Mouse (Mus musculus) kidney, postnatal 0 days (tissue): ENCODE results near the gene Olfr419. TPM values are rescaled to one million over a fixed set of nuclear protein-coding genes. Genes with fewer than 3 reads are reported as not detected.

ENCODE experiments used
- ATAC-seq: fragments of 200-750 bp; cut with Nextera tagmentation; replicated peaks from 2 replicates; pipeline ENCODE4 v1.8.0; 2017; ENCODE audit warnings: low read depth, moderate number of reproducible peaks, moderate TSS enrichment, moderate library complexity; ENCODE audit not compliant: low FRiP score
- DNase-seq: peaks from one replicate; pipeline ENCODE4 v3.0.0-alpha.2; 2016; ENCODE audit warnings: low spot score
- H3K27ac ChIP-seq: fragments of 300-500 bp; sonication (generic); 2 replicates; pipeline ENCODE4 v1.5.1; 2014; ENCODE audit warnings: mild to moderate bottlenecking
- H3K27me3 ChIP-seq: fragments of 300-500 bp; sonication (generic); 2 replicates; pipeline ENCODE4 v1.6.1; 2014; ENCODE audit warnings: low read length, mixed read lengths; ENCODE audit not compliant: insufficient read depth
- H3K36me3 ChIP-seq: fragments of 300-500 bp; sonication (generic); 2 replicates; pipeline ENCODE4 v1.6.1; 2014; ENCODE audit warnings: low read length, mixed read lengths; ENCODE audit not compliant: insufficient read depth
- H3K4me1 ChIP-seq: fragments of 300-500 bp; sonication (generic); replicated peaks from 2 replicates; pipeline ENCODE4 v1.6.1; 2014; ENCODE audit warnings: antibody characterized with exemption, low read length, mixed read lengths; ENCODE audit not compliant: insufficient read depth
- H3K4me2 ChIP-seq: fragments of 300-500 bp; sonication (generic); 2 replicates; pipeline ENCODE4 v1.6.1; 2014; ENCODE audit warnings: mild to moderate bottlenecking, low read length, moderate library complexity, mixed read lengths
- H3K4me3 ChIP-seq: fragments of 300-500 bp; sonication (generic); replicated peaks from 2 replicates; pipeline ENCODE4 v1.5.1; 2014; ENCODE audit warnings: low read depth, low read length
- H3K9ac ChIP-seq: fragments of 300-500 bp; sonication (generic); 2 replicates; pipeline ENCODE4 v1.6.1; 2014; ENCODE audit warnings: low read depth, low read length
- H3K9me3 ChIP-seq: fragments of 300-500 bp; sonication (generic); replicated peaks from 2 replicates; pipeline ENCODE4 v1.6.1; 2016; ENCODE audit warnings: low read length, inconsistent platforms, mixed read lengths
- CTCF ChIP-seq: IDR thresholded peaks from 2 replicates; pipeline ENCODE4 v1.5.1; 2016; ENCODE audit warnings: antibody characterized with exemption, low read depth, mild to moderate bottlenecking, moderate library complexity
- WGBS: fragments of 180-500 bp; shearing (Covaris S2); extraction: QIAGEN DNeasy Blood & Tissue Kit; methylation state at CpG from one replicate; pipeline ENCODE4 v1.1.7; 2014; 5-methylcytosine and 5-hydroxymethylcytosine counted together
- polyA plus RNA-seq: library from polyadenylated mRNA; unstranded; fragments of >200 nt; fragmentation: Nextera tagmentation; extraction: Ambion mirVana; gene quantifications from 2 replicates; pipeline ENCODE4 v1.2.1, GENCODE M21; 2015

Gene Olfr419
- not detected in 2 replicates for polyA plus RNA-seq

DNA sequence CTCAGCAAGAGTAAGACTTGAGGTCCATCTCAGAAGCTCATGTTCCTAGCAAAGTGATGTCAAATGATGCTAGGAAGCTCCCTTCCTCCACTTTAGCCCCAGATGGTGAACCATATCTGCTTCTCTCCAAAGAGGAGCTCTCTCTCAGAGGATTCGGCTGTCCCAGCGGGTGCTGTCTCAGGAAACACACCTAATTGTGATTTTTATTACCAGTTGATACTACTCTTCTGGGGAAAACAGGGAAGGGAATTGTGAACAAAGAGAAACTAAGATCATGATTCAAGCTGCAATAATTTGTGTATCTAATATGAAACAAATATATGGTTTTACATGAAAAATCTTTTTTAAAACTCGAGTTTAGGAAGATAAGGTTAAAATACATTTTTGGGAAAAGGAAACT, at the start of gene Olfr419:
Gene Olfr419 (minus strand): TSS at position 101 of the 400 bp plus-strand sequence.
- no peak for TF ChIP-seq CTCF
- Histone ChIP-seq H3K9ac (no peak within 1 kb of the TSS), H3K27ac (no peak within 1 kb of the TSS), H3K9me3 (no peaks in the 10 kb centered on the region), H3K4me1 (no peaks in the 10 kb centered on the region), H3K4me2 (no peak within 1 kb of the TSS), H3K36me3 (no peaks in the 10 kb centered on the region), H3K4me3 (no peak within 1 kb of the TSS), H3K27me3 (no peaks in the 10 kb centered on the region)
- DNase-seq (no peak), ATAC-seq (no peak)
- 77% methylated on average over 3 of the region's 3 CpGs for WGBS

DNA sequence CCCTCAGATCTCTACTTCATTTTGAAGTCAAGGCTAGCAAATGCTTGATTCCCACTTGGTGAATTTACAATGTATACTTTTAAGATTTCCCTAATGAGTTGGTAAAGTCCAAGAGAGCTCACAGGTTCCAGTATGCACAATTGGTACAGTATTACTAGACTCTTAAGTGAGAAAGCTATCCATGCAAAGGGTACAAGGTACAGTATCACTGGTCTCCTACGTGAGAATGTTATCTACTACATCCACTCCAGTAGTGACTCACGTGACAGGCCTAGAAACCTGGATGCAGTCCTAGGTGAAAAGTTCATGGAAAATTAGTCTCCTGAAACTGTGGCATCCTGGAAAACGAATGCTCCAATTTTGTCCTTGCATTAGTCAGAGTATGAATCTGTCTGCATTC, 18.8 kb upstream of the Olfr419 start:
- WGBS: 77% methylated on average over 3 of the region's 3 CpGs
- ATAC-seq (no peak), DNase-seq (no peak)
- H3K4me2 ChIP-seq: no peak overlapping the region
- H3K4me1 ChIP-seq: no peaks in the 10 kb centered on the region
- no peak overlapping the region for H3K9ac ChIP-seq
- no peaks in the 10 kb centered on the region for H3K27me3 ChIP-seq
- no peaks in the 10 kb centered on the region for H3K36me3 ChIP-seq
- H3K4me3 ChIP-seq: no peak overlapping the region
- H3K9me3 ChIP-seq: no peaks in the 10 kb centered on the region
- TF ChIP-seq CTCF: no peak
- no peak overlapping the region for H3K27ac ChIP-seq

DNA sequence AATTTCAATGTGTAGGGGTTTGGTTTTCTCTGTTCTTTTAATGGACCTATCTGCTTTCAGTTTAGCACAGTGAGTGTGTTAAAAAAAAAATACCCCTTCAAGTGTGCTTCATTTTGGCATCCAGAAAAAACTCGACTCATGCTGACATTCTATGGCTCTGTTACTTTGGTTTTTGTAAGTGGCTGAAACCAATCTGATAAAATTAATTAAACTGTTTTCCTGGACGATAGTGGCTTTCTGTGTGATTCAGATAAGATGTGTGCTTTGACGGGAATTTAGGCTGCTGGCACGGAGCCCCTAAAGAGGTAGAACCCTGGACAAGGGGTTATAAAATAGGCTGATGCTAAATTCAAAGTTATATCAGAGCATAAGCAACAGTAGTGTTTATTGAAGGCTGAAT, 17.3 kb upstream of the Olfr419 start:
- Histone ChIP-seq H3K9me3 (no peaks in the 10 kb centered on the region), H3K27me3 (no peaks in the 10 kb centered on the region), H3K27ac (no peak overlapping the region), H3K4me3 (no peak overlapping the region), H3K4me2 (no peak overlapping the region), H3K36me3 (no peaks in the 10 kb centered on the region), H3K9ac (no peak overlapping the region), H3K4me1 (no peaks in the 10 kb centered on the region)
- no peak for DNase-seq
- TF ChIP-seq CTCF: no peak
- no peak for ATAC-seq
- 54% methylated on average over 4 of the region's 4 CpGs for WGBS

DNA sequence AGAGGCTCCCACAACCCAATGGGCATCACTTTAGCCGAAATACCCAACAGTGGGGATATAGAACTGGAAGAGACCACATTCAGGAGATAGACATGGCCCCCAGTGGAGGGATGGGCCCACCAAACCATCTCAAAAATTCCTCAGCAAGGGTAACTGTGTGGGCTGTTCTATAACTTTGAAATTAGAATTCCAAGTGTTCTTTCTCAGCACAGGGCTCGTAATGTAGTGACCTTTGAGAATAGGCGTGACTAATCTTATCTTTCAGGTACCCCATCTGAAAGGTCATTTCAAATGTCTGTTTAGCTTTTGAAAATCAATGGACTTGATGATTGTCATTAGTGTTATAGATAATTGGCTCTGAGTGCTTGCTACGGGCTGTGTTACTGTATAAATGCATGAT, 16.0 kb upstream of the Olfr419 start:
- 80% methylated on average over 4 of the region's 4 CpGs for WGBS

DNA sequence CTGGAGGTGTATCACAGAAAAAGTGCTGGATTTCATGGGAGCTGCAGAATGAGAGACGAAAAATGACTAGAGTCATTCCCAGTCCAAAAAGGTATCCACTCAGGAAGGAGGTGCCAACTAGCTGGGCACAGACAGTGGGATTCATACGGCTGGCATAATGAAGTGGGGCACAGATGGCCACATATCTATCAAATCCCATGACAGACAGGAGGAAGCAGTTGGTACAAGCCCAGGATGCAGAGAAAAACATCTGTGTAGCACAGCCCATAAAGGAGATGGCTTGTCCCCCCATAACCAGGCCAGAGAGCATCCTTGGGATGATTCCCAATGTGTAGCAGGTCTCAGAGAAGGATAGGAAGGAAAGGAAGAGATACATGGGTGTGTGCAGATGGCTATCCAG, 1.5 kb downstream of the Olfr419 start:
- H3K9me3 ChIP-seq: no peaks in the 10 kb centered on the region
- no peaks in the 10 kb centered on the region for H3K27me3 ChIP-seq
- no peak overlapping the region for H3K4me3 ChIP-seq
- ATAC-seq (no peak), DNase-seq (no peak)
- TF ChIP-seq CTCF: no peak
- no peaks in the 10 kb centered on the region for H3K36me3 ChIP-seq
- H3K4me1 ChIP-seq: no peaks in the 10 kb centered on the region
- 82% methylated on average over 2 of the region's 2 CpGs for WGBS
- no peak overlapping the region for H3K9ac ChIP-seq
- no peak overlapping the region for H3K27ac ChIP-seq
- H3K4me2 ChIP-seq: no peak overlapping the region

More for the DNA sequence above, 16.0 kb upstream of the Olfr419 start:
- no peak overlapping the region for H3K9ac ChIP-seq
- no peak overlapping the region for H3K27ac ChIP-seq
- H3K4me2 ChIP-seq: no peak overlapping the region
- TF ChIP-seq CTCF: no peak
- H3K9me3 ChIP-seq: no peaks in the 10 kb centered on the region
- H3K4me3 ChIP-seq: no peak overlapping the region
- no peaks in the 10 kb centered on the region for H3K27me3 ChIP-seq
- DNase-seq (no peak), ATAC-seq (no peak)
- H3K36me3 ChIP-seq: no peaks in the 10 kb centered on the region
- no peaks in the 10 kb centered on the region for H3K4me1 ChIP-seq

DNA sequence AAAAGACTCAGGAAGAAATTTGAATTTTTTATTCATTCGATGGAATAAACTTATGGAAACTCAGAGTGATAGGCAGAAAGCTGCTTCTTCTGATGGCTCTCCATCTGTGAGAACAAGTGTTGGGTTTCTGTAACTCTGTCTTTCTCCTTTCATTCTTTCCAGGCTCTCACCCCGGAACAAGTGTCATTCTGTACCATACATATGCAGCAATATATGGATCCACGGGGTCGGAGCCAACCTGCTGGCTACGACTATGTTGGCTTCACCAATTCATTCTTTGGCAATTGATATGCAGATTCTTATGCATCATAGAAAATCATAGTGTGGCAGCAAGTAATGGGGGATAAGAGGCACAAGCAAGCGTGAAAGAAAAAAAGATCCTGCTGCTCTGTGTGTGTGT, 4.7 kb downstream of the Olfr419 start:
- TF ChIP-seq CTCF: no peak
- no peak overlapping the region for H3K4me3 ChIP-seq
- no peaks in the 10 kb centered on the region for H3K9me3 ChIP-seq
- H3K27me3 ChIP-seq: no peaks in the 10 kb centered on the region
- 89% methylated on average over 6 of the region's 6 CpGs for WGBS
- no peaks in the 10 kb centered on the region for H3K4me1 ChIP-seq
- ATAC-seq: no peak
- H3K9ac ChIP-seq: no peak overlapping the region
- H3K36me3 ChIP-seq: no peaks in the 10 kb centered on the region
- H3K4me2 ChIP-seq: no peak overlapping the region
- no peak for DNase-seq
- H3K27ac ChIP-seq: no peak overlapping the region

DNA sequence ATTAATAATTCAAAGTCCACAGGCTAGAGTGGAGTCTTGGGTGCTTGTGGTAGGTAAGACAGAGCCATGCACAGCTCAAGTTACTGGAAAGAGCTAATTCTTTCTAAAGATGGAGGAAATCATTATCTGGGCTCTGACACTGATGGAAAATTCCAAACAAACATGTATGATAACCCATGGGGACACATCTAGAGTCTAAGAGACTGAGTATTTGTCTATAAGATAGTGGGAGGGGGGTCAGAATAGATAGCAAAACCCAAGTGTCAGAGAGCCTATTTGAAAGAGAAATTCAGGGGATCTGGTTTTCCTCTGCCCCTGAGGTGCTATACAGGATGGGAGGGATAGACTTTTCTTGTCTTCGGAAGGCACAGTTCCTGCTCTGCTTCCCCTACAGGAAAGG, 5.8 kb downstream of the Olfr419 start:
- Histone ChIP-seq H3K9ac (no peak overlapping the region), H3K4me2 (no peak overlapping the region), H3K4me3 (no peak overlapping the region), H3K27me3 (no peaks in the 10 kb centered on the region), H3K4me1 (no peaks in the 10 kb centered on the region), H3K27ac (no peak overlapping the region), H3K9me3 (no peaks in the 10 kb centered on the region), H3K36me3 (no peaks in the 10 kb centered on the region)
- WGBS: 83% methylated on average over 1 of the region's 1 CpGs
- TF ChIP-seq CTCF: no peak
- no peak for ATAC-seq
- no peak for DNase-seq
